Mouse (Mus musculus) C2C12 (cell line): ENCODE data around the gene Mpdz.

Experiments used
- CEBPB ChIP-seq: IDR thresholded peaks from one replicate; pipeline ENCODE4 v1.6.1; 2011; ENCODE audit warnings: low read depth, mild to moderate bottlenecking, control low read depth, moderate library complexity
- CTCF ChIP-seq: IDR thresholded peaks from one replicate; pipeline ENCODE4 v1.5.1; 2011; ENCODE audit not compliant: control insufficient read depth, insufficient read depth, insufficient read length
- FOSL1 ChIP-seq: IDR thresholded peaks from one replicate; pipeline ENCODE4 v1.8.0; 2011; ENCODE audit warnings: mild to moderate bottlenecking, low read length; ENCODE audit not compliant: poor library complexity, insufficient read depth, severe bottlenecking
- MAX ChIP-seq: IDR thresholded peaks from one replicate; pipeline ENCODE4 v1.6.1; 2011; ENCODE audit warnings: mild to moderate bottlenecking, control low read depth
- MYOD1 ChIP-seq: IDR thresholded peaks from one replicate; pipeline ENCODE4 v1.6.1; 2011; ENCODE audit warnings: low read depth; ENCODE audit not compliant: control insufficient read depth, insufficient read length
- MYOG ChIP-seq: IDR thresholded peaks from one replicate; pipeline ENCODE4 v1.6.1; 2011; ENCODE audit not compliant: control insufficient read depth, insufficient read length; ENCODE audit errors: extremely low read depth
- USF1 ChIP-seq: IDR thresholded peaks from one replicate; pipeline ENCODE4 v1.6.1; 2011; ENCODE audit warnings: low read depth, mild to moderate bottlenecking, control low read depth, moderate library complexity

GRCm38 (mm10) chr4:81430105-81430504, 12.5 kb downstream of the Mpdz start:
- TF ChIP-seq CTCF, result no peak
- TF ChIP-seq MAX, result no peak
- no peak for TF ChIP-seq MYOG
- no peak for TF ChIP-seq CEBPB
- no peak for TF ChIP-seq USF1
- TF ChIP-seq FOSL1, result no peak
- TF ChIP-seq MYOD1, result no peak
